Mouse (Mus musculus): ENCODE results near the gene Asic2.

Gene Asic2

GRCm38 (mm10) chr11:81002769-81003430, 965.4 kb downstream of the Asic2 start:
- no peak for DNase-seq (ENCODE audit: low spot score)

- no peak for DNase-seq (ENCODE audit: low spot score)
These were observed 972.6 kb downstream of the Asic2 start for GRCm38 (mm10) chr11:80995621-80996020.

- DNase-seq (ENCODE audit: low spot score): no peak
These were observed 984.7 kb downstream of the Asic2 start for GRCm38 (mm10) chr11:80983530-80983929.

GRCm38 (mm10) chr11:80976239-80976855, 991.9 kb downstream of the Asic2 start:
- no peak for DNase-seq (ENCODE audit: low spot score)

GRCm38 (mm10) chr11:80974616-80975015, 993.6 kb downstream of the Asic2 start:
- DNase-seq (ENCODE audit: low spot score): no peak

- DNase-seq (ENCODE audit: low spot score): no peak
These were observed 994.3 kb downstream of the Asic2 start for GRCm38 (mm10) chr11:80973976-80974375.

GRCm38 (mm10) chr11:80973273-80973672, 995.0 kb downstream of the Asic2 start:
- DNase-seq (ENCODE audit: low spot score): no peak

- DNase-seq (ENCODE audit: low spot score): no peak
These were observed 1000.7 kb downstream of the Asic2 start for GRCm38 (mm10) chr11:80967544-80967943.

GRCm38 (mm10) chr11:80966040-80966439, 1002.2 kb downstream of the Asic2 start:
- no peak for DNase-seq (ENCODE audit: low spot score)

- DNase-seq (ENCODE audit: low spot score): no peak
These were observed 1006.9 kb downstream of the Asic2 start for GRCm38 (mm10) chr11:80961326-80961725.

GRCm38 (mm10) chr11:80958086-80958671, 1010.1 kb downstream of the Asic2 start:
- DNase-seq (ENCODE audit: low spot score): no peak

- no peak for DNase-seq (ENCODE audit: low spot score)
These were observed 1012.3 kb downstream of the Asic2 start for GRCm38 (mm10) chr11:80955915-80956314.

- no peak for DNase-seq (ENCODE audit: low spot score)
These were observed 1014.1 kb downstream of the Asic2 start for GRCm38 (mm10) chr11:80954147-80954546.

GRCm38 (mm10) chr11:80949068-80949738, 1019.1 kb downstream of the Asic2 start:
- no peak for DNase-seq (ENCODE audit: low spot score)

GRCm38 (mm10) chr11:80948103-80948502, 1020.2 kb downstream of the Asic2 start:
- no peak for DNase-seq (ENCODE audit: low spot score)

- DNase-seq (ENCODE audit: low spot score): no peak
These were observed 1022.1 kb downstream of the Asic2 start for GRCm38 (mm10) chr11:80946163-80946562.

GRCm38 (mm10) chr11:80923286-80923951, 1044.8 kb downstream of the Asic2 start:
- DNase-seq (ENCODE audit: low spot score): no peak

GRCm38 (mm10) chr11:80918332-80918731, 1049.9 kb downstream of the Asic2 start:
- no peak for DNase-seq (ENCODE audit: low spot score)

GRCm38 (mm10) chr11:80917688-80918087, 1050.6 kb downstream of the Asic2 start:
- no peak for DNase-seq (ENCODE audit: low spot score)

GRCm38 (mm10) chr11:80913408-80914024, 1054.7 kb downstream of the Asic2 start:
- DNase-seq (ENCODE audit: low spot score): no peak

- DNase-seq (ENCODE audit: low spot score): no peak
These were observed 1055.5 kb downstream of the Asic2 start for GRCm38 (mm10) chr11:80912721-80913120.

GRCm38 (mm10) chr11:80907820-80908219, 1060.4 kb downstream of the Asic2 start:
- DNase-seq (ENCODE audit: low spot score): no peak

Measured in spleen, adult 12 weeks (tissue).